Mouse (Mus musculus) embryonic facial prominence, embryonic 12.5 days (tissue): ENCODE measurements around the gene Dtx1. TPM values are rescaled to one million over a fixed set of nuclear protein-coding genes. Genes with fewer than 3 reads are reported as not detected.

Experiments used
- ATAC-seq: fragments of 200-750 bp; cut with Nextera tagmentation; 2 replicates; pipeline ENCODE4 v1.8.0; 2017; ENCODE audit not compliant: insufficient number of reproducible peaks, insufficient read depth, low FRiP score, low TSS enrichment
- H3K27ac ChIP-seq: fragments of 300-500 bp; sonication (generic); 2 replicates; pipeline ENCODE4 v1.5.1; 2016; ENCODE audit warnings: mild to moderate bottlenecking
- H3K27me3 ChIP-seq: fragments of 300-500 bp; sonication (generic); 2 replicates; pipeline ENCODE4 v1.6.1; 2016; ENCODE audit warnings: mild to moderate bottlenecking, moderate library complexity
- H3K36me3 ChIP-seq: fragments of 300-500 bp; sonication (generic); 2 replicates; pipeline ENCODE4 v1.6.1; 2016; ENCODE audit warnings: mild to moderate bottlenecking
- H3K4me1 ChIP-seq: fragments of 300-500 bp; sonication (generic); 2 replicates; pipeline ENCODE4 v1.6.1; 2016
- H3K4me2 ChIP-seq: fragments of 300-500 bp; sonication (generic); replicated peaks from 2 replicates; pipeline ENCODE4 v1.6.1; 2016; ENCODE audit warnings: mild to moderate bottlenecking, moderate library complexity
- H3K4me3 ChIP-seq: fragments of 300-500 bp; sonication (generic); 2 replicates; pipeline ENCODE4 v1.5.1; 2016; ENCODE audit warnings: mild to moderate bottlenecking
- H3K9ac ChIP-seq: fragments of 300-500 bp; sonication (generic); 2 replicates; pipeline ENCODE4 v1.6.1; 2016; ENCODE audit warnings: mild to moderate bottlenecking, moderate library complexity
- H3K9me3 ChIP-seq: fragments of 300-500 bp; sonication (generic); 2 replicates; pipeline ENCODE4 v1.6.1; 2016; ENCODE audit warnings: mild to moderate bottlenecking, moderate library complexity
- WGBS: fragments of 180-500 bp; shearing (Covaris S2); methylation state at CpG from one replicate; pipeline ENCODE4 v1.1.7; 2016; 5-methylcytosine and 5-hydroxymethylcytosine counted together
- polyA plus RNA-seq: library from polyadenylated mRNA; unstranded; fragments of >200 nt; fragmentation: Nextera tagmentation; extraction: Ambion mirVana; gene quantifications from 2 replicates; pipeline ENCODE4 v1.2.1, GENCODE M21; 2016

Gene Dtx1
- polyA plus RNA-seq, 1 experiment from 2014 or later = 8.9 TPM

DNA sequence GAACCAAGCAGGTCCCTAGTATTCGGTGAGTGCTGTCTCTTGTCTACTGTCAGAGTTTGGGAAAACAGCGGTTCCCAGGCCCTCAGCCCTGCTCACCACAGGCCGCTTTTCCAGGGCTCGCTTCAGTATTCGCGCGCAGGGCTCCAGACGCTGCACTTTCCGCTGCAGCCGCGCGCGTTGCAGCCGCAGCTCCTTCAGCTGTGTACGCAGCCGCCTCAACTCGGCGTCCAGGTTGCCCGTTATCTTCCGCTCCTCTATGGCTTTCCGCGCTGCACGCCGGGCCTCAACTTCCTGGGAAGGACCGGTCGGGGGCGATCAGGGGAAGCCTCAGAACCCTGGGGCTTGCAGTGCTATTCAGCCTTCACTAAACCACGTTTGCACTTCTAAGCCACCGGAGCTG is 80.6 kb downstream of the Dtx1 start:
- no peak for ATAC-seq
- Histone ChIP-seq H3K4me1 (no peaks in the 10 kb centered on the region; the same call in 1 of the 2 replicates), H3K4me3 (0 out of 2 replicates have a peak overlapping the region, but pooled peaks have one; percentile 13), H3K4me2 (peak overlapping the region; percentile 39), H3K27ac (no peak overlapping the region), H3K9me3 (no peaks in the 10 kb centered on the region), H3K9ac (no peak overlapping the region), H3K27me3 (peaks cover 10% of the 10 kb centered on the region), H3K36me3 (peaks cover 20% of the 10 kb centered on the region)
- WGBS = 9% methylated on average over 29 of the region's 29 CpGs

Other genes with a start within 250 kb of the Dtx1 start
- gene Sdsl, start 239.1 kb downstream of the Dtx1 start, polyA plus RNA-seq = 3.5 and 4.4 TPM in 2 replicates
- gene Sds, start 235.4 kb downstream of the Dtx1 start, polyA plus RNA-seq = not detected in 2 replicates
- gene Plbd2, start 208.3 kb downstream of the Dtx1 start, polyA plus RNA-seq = 52.4 and 52.5 TPM in 2 replicates
- 5.4 and 6.4 TPM in 2 replicates for gene Slc8b1, start 200.8 kb downstream of the Dtx1 start, polyA plus RNA-seq
- 17.4 and 18.9 TPM in 2 replicates for gene Tpcn1, start 123.3 kb downstream of the Dtx1 start, polyA plus RNA-seq
- 0.65 and 0.70 TPM in 2 replicates for gene Iqcd, start 122.9 kb downstream of the Dtx1 start, polyA plus RNA-seq
- gene Rita1, start 99.3 kb downstream of the Dtx1 start, polyA plus RNA-seq = 16.7 and 17.5 TPM in 2 replicates
- 50.9 and 53.1 TPM in 2 replicates for gene Ddx54, start 99.2 kb downstream of the Dtx1 start, polyA plus RNA-seq
- not detected in 2 replicates for gene Cfap73, start 77.7 kb downstream of the Dtx1 start, polyA plus RNA-seq
- 0.18 and 0.26 TPM in 2 replicates for gene Rasal1, start 63.1 kb downstream of the Dtx1 start, polyA plus RNA-seq
- 0.18 and 0.26 TPM in 2 replicates for gene Oas2, start 37.9 kb upstream of the Dtx1 start, polyA plus RNA-seq
- gene Oas3, start 65.7 kb upstream of the Dtx1 start, polyA plus RNA-seq = 0.08 TPM in 1 of 2 replicates, not detected in the other
- gene Oas1e, start 83.6 kb upstream of the Dtx1 start, polyA plus RNA-seq = not detected in 2 replicates
- gene Oas1c, start 100.6 kb upstream of the Dtx1 start, polyA plus RNA-seq = 0.22 and 0.45 TPM in 2 replicates
- not detected in 2 replicates for gene Oas1f, start 135.4 kb upstream of the Dtx1 start, polyA plus RNA-seq
- gene Oas1h, start 149.5 kb upstream of the Dtx1 start, polyA plus RNA-seq = not detected in 2 replicates
- 0.19 and 0.41 TPM in 2 replicates for gene Oas1g, start 175.7 kb upstream of the Dtx1 start, polyA plus RNA-seq
- gene Oas1a, start 195.6 kb upstream of the Dtx1 start, polyA plus RNA-seq = 0.49 and 0.78 TPM in 2 replicates
- gene Oas1d, start 202.6 kb upstream of the Dtx1 start, polyA plus RNA-seq = not detected in 2 replicates